Mouse (Mus musculus) large intestine, adult 2 months (tissue): ENCODE measurements around the gene Ak2. TPM values are rescaled to one million over a fixed set of nuclear protein-coding genes. Genes with fewer than 3 reads are reported as not detected.

Source experiments
- polyA plus RNA-seq: library from polyadenylated mRNA; depleted of rRNA; stranded (reverse); fragments of >200 nt; gene quantifications from 2 replicates; pipeline ENCODE4 v1.2.3, GENCODE M21; 2012; rRNA removed

Ak2 gene
- polyA plus RNA-seq, 1 experiment: 141 TPM

Other genes with a start within 250 kb of the Ak2 start
- gene A3galt2, start 236.6 kb upstream of the Ak2 start, polyA plus RNA-seq: 0.04 and 0.15 TPM in 2 replicates
- gene Zfp362, start 185.9 kb upstream of the Ak2 start, polyA plus RNA-seq: 11.7 and 13.6 TPM in 2 replicates
- gene Trim62, start 108.4 kb upstream of the Ak2 start, polyA plus RNA-seq: 2.9 and 3.1 TPM in 2 replicates
- 2.8 and 3.4 TPM in 2 replicates for gene Azin2, start 29.5 kb upstream of the Ak2 start, polyA plus RNA-seq
- 66.8 and 86.7 TPM in 2 replicates for gene Rnf19b, start 66.3 kb downstream of the Ak2 start, polyA plus RNA-seq
- gene Tmem54, start 113.6 kb downstream of the Ak2 start, polyA plus RNA-seq: 753 and 829 TPM in 2 replicates
- gene Hpca, start 130.1 kb downstream of the Ak2 start, polyA plus RNA-seq: 0.92 and 1.7 TPM in 2 replicates
- 0.53 and 0.74 TPM in 2 replicates for gene Fndc5, start 145.0 kb downstream of the Ak2 start, polyA plus RNA-seq
- gene S100pbp, start 197.8 kb downstream of the Ak2 start, polyA plus RNA-seq: 4.8 and 8.2 TPM in 2 replicates
- gene Yars, start 197.8 kb downstream of the Ak2 start, polyA plus RNA-seq: 15.6 and 18.4 TPM in 2 replicates